Mouse (Mus musculus): Measurements from ENCODE around the gene Acvrl1.

Gene Acvrl1

DNA sequence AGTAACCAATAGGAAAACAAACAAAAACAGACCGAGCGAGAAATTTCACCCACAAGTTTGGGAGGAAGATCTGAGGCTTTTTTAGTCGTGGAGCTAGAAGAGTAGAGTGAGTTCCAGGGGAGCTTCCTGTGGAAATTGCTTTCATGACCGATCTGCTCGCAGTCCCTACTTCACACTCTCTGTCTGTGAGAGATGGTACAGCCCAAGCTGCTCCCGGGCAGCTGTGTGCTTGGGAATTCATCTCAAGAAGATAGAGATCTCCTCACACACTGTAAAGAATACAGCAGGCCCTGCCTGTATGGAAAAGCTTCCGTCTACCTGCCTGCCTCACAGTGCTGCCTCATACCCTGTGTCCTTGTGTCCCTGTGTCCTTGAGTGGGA is 63.9 kb downstream of the Acvrl1 start:
- DNase-seq (ENCODE audit: low read depth) = no peak

DNA sequence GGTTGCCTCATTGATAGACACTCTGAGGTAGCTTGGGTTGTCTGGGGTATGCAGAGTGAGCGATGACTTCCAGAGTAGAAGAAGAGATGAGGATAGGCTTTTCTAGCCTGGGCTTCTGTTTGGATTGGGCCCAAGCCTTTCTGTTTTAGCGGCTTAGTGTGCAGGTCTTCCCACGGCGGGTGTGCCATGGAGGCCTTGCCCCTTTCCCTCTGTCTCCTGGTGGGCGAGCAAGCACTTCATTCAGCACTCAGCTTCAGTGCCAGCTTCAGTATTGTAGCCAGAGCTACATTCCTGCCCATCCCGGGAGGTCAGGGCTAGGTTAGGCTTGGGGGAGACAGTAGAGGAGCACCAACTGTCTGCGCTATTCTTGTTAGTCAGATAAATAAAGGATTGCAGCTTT is 64.3 kb downstream of the Acvrl1 start:
- DNase-seq (ENCODE audit: low read depth) = no peak

DNA sequence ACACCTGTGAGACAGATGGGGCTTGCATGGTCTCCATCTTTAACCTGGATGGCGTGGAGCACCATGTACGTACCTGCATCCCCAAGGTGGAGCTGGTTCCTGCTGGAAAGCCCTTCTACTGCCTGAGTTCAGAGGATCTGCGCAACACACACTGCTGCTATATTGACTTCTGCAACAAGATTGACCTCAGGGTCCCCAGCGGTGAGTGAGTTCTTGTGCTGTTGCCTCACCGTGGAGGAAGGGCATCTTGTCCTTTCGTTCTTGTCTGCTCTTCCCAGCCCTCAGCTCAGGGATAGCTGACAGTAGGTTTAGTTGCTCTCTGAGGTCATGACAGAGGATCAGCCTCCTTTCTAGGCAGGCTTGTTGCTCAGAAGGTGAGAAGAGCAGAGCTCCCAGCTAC is 65.6 kb downstream of the Acvrl1 start:
- no peak for DNase-seq (ENCODE audit: low read depth)

Data from induced T-regulatory cell, adult 2 months (primary cell).